Mouse (Mus musculus): ENCODE results near the gene Lmln. TPM values are rescaled to one million over a fixed set of nuclear protein-coding genes. Genes with fewer than 3 reads are reported as not detected.
"Not testable (repeated sequence)": the region's sequence is repeated elsewhere in the genome, so short reads cannot be mapped to it uniquely, and the experiment has no call there.

Gene Lmln
- total RNA-seq, 2 experiments from 2014 or later: 1.6 to 2.8 TPM

DNA sequence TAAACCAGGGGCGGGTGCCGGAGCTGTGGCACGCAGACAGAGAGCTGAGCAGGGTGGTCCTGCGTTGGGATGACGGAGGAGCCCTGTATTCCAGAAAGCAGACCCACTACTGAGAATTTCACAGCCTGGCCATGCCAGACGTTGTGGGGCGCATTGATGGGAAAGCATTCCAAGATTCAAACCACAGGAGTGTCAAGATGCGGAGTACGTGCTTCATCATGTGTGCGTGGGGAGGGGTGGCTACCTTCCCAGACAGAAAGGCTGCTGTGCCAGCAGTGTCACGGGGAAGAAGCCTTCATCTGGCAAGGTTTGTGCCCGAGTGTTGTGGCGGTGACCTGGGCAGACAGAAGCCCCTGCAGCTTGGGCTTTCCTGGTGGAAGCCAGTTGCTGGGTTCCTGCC lies 70.9 kb downstream of the Lmln start:
- no peak for DNase-seq (ENCODE audit: low spot score)

DNA sequence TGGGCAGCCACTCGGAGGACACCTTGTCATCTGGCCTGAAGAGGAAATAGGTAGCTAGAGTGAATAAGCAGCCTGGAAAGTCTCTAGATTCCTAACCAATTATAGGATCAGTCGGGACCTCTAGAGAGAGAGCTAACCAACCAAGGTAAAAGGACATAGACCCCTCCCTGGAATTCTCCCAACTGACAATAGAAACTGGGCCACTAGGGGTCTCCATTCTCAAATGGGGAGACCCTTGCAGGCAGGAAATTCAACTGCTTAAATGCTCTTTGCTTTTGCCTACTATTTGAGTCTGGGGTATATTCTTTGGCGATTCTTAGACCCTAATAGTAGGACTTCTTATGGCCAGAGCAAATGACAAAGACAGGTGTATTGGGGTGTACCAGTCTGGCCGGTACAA lies 72.8 kb downstream of the Lmln start:
- DNase-seq (ENCODE audit: low spot score): no peak

DNA sequence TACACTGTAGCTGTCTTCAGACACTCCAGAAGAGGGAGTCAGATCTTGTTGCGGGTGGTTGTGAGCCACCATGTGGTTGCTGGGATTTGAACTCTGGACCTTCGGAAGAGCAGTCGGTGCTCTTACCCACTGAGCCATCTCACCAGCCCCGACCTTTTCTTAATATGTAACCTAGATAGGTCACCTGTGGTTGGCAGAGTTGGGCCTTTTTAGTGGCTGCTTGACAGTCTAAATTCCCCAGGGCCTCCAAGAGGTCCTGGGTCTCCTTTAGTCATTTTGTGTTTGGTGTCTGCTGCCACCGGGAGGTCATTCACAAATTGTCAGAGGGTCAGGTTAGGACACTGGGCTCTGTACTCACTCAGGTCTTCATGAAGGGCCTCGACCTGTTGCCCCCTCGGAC lies 76.7 kb downstream of the Lmln start:
- not testable (repeated sequence) for DNase-seq (ENCODE audit: low spot score)

- DNase-seq (ENCODE audit: low spot score): no peak
Measured at GRCm38 (mm10) chr16:33141758-33142280, 79.5 kb downstream of the Lmln start.

DNA sequence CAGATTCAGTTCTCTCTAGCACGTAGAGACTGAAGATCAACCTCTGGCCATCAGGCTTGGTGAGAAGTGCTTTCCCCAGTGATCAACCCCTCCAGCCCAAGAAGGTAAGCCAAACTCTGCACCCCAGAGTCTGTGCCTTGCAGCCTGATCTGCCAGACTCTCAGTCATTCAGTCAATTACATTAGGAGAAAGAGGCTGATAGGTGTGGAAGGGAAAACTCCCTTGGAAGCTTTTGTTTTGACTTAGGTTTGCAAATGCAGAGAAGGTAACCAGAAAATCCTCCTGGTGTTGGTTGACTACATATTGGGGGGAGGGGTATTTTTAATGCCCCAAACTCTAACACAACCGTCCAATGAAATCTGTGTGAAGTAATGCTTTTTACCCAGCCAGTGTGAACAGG lies 81.1 kb downstream of the Lmln start:
- DNase-seq (ENCODE audit: low spot score): no peak

DNA sequence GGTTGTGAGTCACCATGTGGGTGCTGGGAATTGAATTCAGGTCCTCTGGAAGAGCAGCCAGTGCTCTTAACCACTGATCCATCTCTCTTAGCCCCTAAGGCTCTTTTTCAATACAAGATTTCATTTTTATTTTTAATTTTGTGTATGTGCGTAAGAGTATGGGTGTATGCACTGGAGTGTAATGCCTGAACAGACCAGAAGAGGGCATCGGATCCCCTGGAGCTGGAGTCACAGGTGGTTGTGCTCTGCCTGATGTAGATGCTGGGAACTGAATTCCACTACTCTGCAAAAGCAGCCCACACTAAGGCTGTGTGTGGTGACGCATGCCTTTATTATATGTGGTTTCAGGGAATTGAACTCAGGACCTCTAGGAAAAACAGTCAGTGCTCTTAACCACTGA lies 83.9 kb downstream of the Lmln start:
- no peak for DNase-seq (ENCODE audit: low spot score)

- no peak for DNase-seq (ENCODE audit: low spot score)
Measured at GRCm38 (mm10) chr16:33148135-33148534, 85.8 kb downstream of the Lmln start.

- DNase-seq (ENCODE audit: low spot score): not testable (repeated sequence)
Measured at GRCm38 (mm10) chr16:33150875-33151274, 88.6 kb downstream of the Lmln start.

DNA sequence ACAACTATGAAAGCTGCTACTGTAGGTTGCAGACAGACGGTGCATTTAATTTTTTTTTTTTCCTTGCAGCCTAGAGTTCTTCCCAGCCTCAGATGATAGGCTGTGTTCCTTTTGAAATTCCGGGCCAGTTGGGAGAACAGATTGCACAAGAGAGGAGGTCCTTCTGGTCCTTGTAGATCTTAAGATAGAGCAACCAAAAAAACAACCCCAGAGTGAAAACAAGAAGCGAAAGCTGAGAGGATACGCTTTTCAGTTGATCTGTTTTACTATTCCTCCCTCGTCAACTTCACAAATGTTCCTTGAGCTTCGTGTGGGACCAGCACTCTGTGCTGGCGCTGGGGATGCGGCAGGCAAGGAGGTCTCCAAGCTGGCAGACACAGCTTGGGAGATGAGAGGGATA lies 89.2 kb downstream of the Lmln start:
- DNase-seq (ENCODE audit: low spot score): no peak

- peak; percentile 48 for DNase-seq (ENCODE audit: low spot score)
Measured at GRCm38 (mm10) chr16:33154992-33155391, 92.7 kb downstream of the Lmln start.

- DNase-seq (ENCODE audit: low spot score): no peak
Measured at GRCm38 (mm10) chr16:33158006-33158405, 95.7 kb downstream of the Lmln start.

DNA sequence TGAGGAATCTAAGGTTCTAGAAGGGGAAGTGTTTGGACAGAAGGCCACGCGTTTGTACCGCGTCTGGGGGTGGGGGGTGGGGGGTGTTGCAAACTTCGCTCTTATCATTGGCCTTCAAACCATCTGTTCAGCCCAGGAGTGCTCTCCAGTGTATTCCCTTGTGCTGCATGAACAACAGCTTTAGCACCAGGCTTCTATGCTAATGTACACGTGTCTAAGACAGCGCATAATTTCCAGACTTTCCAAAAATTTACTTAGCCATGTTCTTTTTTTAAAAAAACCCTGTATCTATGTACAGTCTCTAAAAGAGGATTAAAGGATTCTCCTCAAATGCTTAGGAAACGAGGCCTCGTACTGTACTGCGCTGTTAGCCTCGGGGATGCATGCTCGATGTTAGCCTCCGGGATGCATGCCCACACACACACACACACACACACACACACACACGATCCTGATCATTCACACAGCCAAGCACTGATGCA lies 96.3 kb downstream of the Lmln start:
- no peak for DNase-seq (ENCODE audit: low spot score)

DNA sequence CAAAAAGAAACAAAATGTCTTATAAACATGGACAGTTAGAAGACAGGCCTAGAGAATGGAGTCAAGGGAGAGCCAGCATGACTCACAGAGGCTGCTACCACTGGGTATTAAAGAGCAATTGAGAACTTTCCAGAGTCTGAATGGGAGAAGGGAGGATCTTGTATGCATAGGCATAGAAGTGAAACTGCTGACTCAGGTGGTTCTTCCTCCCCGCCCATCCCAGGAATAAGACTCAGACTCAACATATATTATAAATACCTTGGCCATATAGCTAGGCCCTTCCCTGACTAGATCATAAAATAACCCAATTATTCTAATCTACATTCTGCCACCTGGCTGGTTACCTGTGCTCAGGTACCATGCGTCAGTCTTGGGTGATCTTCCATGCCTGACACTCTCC lies 97.0 kb downstream of the Lmln start:
- no peak for DNase-seq (ENCODE audit: low spot score)

DNA sequence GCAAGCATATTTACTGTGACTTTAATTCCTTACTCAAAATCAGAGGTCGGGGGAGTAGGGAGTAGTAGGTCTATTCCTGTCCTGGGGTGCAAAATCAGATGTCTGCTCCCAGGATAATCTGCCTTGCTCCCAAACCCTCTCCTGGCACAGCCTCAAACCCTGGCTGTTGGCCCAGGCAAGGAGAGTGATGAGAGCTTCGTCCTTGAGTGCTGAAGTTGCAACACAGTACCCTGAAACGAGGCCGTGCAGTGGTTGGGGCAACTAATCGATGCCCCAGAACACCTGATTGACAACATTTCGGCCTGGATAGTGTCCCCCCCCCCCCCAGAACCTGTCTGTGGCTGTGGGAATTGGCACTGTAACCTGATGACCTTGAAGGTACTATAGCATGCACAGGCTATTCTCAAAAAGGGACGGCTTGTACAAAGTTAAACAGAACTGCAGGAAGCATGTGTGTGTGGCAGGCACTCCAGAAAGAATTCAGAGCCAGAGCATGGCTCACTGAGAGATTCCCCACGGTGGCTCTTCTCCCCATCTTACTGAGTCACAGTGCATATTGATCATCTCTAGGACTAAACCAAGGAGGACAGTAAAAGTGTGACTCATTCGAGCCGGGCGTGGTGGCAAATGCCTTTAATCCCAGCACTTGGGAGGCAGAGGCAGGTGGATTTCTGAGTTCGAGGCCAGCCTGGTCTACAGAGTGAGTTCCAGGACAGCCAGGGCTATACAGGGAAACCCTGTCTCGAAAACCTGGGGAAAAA lies 101.2 kb downstream of the Lmln start:
- peak; percentile 31 for DNase-seq (ENCODE audit: low spot score)

GRCm38 (mm10) chr16:33166284-33166683 lies 104.0 kb downstream of the Lmln start:
- not testable (repeated sequence) for DNase-seq (ENCODE audit: low spot score)

DNA sequence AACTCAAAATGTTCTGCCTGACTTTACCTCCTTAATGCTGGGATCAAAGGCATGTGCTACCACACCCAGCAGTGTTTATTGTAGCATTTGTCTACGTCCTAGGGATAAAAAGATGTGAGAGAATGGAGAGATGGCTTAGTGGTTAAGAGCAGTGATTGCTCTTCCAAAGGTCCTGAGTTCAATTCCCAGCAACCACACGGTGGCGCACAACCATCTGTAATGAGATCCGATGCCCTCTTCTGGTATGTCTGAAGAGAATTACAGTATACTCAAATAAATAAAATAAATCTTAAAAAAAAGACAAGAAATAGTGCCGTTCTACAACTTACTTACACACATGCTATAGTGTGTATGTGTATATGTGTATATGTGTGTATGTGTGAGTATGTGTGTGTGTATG lies 105.2 kb downstream of the Lmln start:
- DNase-seq (ENCODE audit: low spot score): no peak

GRCm38 (mm10) chr16:33169471-33170034 lies 107.2 kb downstream of the Lmln start:
- no peak for DNase-seq (ENCODE audit: low spot score)

GRCm38 (mm10) chr16:33170716-33171587 lies 108.6 kb downstream of the Lmln start:
- no peak for DNase-seq (ENCODE audit: low spot score)

- DNase-seq (ENCODE audit: low spot score): no peak
Measured at GRCm38 (mm10) chr16:33171800-33172199, 109.5 kb downstream of the Lmln start.

- no peak for DNase-seq (ENCODE audit: low spot score)
Measured at GRCm38 (mm10) chr16:33173151-33173550, 110.8 kb downstream of the Lmln start.

DNA sequence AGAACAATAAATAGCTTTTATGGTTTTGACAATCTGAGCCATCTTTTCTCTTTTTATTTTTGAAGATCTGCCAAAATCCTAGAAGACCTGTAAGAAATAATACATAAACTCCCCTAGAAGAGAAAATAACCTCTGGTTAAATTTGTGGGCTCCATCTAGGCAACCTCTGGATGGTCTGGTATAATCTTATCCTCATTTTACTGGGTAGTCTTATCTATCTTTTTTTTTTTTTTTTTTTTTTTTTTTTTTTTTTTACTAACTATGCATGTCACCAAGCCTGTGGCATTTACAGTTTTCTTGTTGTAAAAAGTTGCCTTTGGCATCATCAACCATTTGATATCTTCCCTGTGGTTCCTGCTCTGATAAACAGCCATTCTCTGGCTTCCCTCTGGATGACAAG lies 112.4 kb downstream of the Lmln start:
- DNase-seq (ENCODE audit: low spot score): no peak

DNA sequence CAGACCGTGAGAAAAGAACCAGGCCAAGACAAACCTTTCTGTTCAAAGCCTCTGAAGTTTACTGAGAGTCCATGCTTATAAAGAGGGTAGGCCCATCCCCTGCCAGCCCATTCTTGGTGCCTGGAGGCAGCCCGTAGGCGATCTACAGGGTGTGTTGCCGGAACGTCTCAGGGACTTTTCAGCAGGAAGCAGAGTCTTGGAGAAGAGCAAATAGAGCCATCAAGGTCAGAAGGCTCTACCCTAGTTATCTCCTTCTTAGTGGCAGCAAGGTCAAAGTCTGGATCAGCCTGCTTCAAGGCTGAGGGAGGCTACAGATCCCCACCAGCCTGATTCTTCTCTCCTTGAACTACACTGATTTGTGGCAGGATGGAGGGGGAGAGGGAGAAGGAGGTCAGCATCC lies 114.5 kb downstream of the Lmln start:
- DNase-seq (ENCODE audit: low spot score): not testable (repeated sequence)

Measured in gastrocnemius, adult 18-20 months (tissue).